Mouse (Mus musculus): ENCODE measurements around the gene Neb. TPM values are rescaled to one million over a fixed set of nuclear protein-coding genes. Genes with fewer than 3 reads are reported as not detected.

Gene Neb
- polyA plus RNA-seq, 1 experiment from 2014 or later = 2.5 TPM

DNA sequence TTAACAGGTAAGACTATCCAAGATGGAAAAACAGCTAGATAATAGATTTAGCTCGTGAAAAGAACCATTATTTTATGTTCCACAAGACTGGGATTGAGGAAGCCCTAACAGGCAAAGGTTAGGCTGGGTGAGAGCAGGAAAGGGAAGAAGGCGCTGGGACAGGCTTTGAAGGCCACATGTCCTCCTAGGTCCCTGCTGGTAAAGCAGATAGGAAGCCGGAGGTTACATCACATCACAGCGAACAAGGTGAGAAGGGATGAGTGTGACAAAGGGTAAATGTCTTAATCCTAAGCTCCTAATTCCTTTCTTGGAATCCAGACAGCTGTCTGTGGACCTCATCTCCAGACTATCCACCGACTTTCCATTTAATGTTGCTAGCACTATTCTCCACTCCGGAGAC is 41.0 kb upstream of the Neb start:
- WGBS = 50% methylated on average over 6 of the region's 6 CpGs
- peaks cover 37% of the 10 kb centered on the region for H3K4me1 ChIP-seq (replicated peaks)

DNA sequence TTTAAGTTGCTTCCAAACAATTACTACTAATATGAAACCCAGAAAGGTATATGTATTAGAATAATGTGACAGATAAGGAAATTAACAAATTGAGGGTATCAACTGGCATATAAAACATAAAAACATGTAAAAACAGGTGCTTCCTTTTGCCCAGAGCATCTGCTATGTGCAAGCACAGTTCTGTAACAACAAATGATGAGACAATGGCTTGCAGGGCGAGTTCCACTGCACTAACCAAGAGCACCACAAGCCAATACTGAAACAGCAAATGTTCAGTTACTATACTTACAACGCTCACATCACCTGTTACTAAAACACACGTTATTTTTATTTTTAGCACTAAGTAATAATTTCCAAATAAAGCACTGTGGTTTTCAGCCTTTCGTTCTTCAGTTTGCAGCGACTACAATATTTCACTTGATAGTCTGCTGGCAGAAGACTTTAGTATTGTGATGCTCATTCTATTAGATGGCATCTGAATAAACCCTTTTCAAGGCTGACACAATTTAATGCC is 34.3 kb upstream of the Neb start:
- H3K4me1 ChIP-seq (replicated peaks) = no peaks in the 10 kb centered on the region; the same call in 1 of the 2 replicates
- no peak overlapping the region for H3K27ac ChIP-seq
- H3K27me3 ChIP-seq = no peaks in the 10 kb centered on the region
- 90% methylated on average over 5 of the region's 5 CpGs for WGBS
- ATAC-seq (replicated peaks; ENCODE audit: insufficient number of reproducible peaks, insufficient read depth, low FRiP score, low read depth) = no peak
- H3K4me3 ChIP-seq = no peak overlapping the region
- H3K9ac ChIP-seq = no peak overlapping the region
- peaks cover 64% of the 10 kb centered on the region for H3K36me3 ChIP-seq
- H3K4me2 ChIP-seq = no peak overlapping the region
- H3K9me3 ChIP-seq (replicated peaks) = peaks cover 19% of the 10 kb centered on the region

More for the DNA sequence above, 41.0 kb upstream of the Neb start:
- no peak for ATAC-seq (replicated peaks; ENCODE audit: insufficient number of reproducible peaks, insufficient read depth, low FRiP score, low read depth)
- Histone ChIP-seq H3K27ac (no peak overlapping the region), H3K4me2 (no peak overlapping the region), H3K9me3 (replicated peaks) (no peaks in the 10 kb centered on the region), H3K4me3 (no peak overlapping the region), H3K27me3 (no peaks in the 10 kb centered on the region), H3K36me3 (peaks cover 13% of the 10 kb centered on the region), H3K9ac (no peak overlapping the region)

GRCm38 (mm10) chr2:52406480-52406879 is 28.2 kb upstream of the Neb start:
- Histone ChIP-seq H3K9me3 (replicated peaks) (peaks cover 19% of the 10 kb centered on the region), H3K4me2 (no peak overlapping the region), H3K4me3 (no peak overlapping the region), H3K36me3 (peaks cover 58% of the 10 kb centered on the region), H3K4me1 (replicated peaks) (no peaks in the 10 kb centered on the region), H3K27me3 (no peaks in the 10 kb centered on the region), H3K9ac (no peak overlapping the region), H3K27ac (no peak overlapping the region)
- 75% methylated on average over 1 of the region's 1 CpGs for WGBS
- no peak for ATAC-seq (replicated peaks; ENCODE audit: insufficient number of reproducible peaks, insufficient read depth, low FRiP score, low read depth)

- peaks cover 52% of the 10 kb centered on the region for H3K36me3 ChIP-seq
- no peak for ATAC-seq (replicated peaks; ENCODE audit: insufficient number of reproducible peaks, insufficient read depth, low FRiP score, low read depth)
- H3K27ac ChIP-seq = no peak overlapping the region
- H3K4me2 ChIP-seq = no peak overlapping the region
- H3K9me3 ChIP-seq (replicated peaks) = peaks cover 9% of the 10 kb centered on the region
- WGBS = 89% methylated on average over 5 of the region's 5 CpGs
- no peaks in the 10 kb centered on the region for H3K4me1 ChIP-seq (replicated peaks)
- H3K27me3 ChIP-seq = no peaks in the 10 kb centered on the region
- H3K9ac ChIP-seq = no peak overlapping the region
- H3K4me3 ChIP-seq = no peak overlapping the region
Measured at GRCm38 (mm10) chr2:52405238-52405637, 27.0 kb upstream of the Neb start.

DNA sequence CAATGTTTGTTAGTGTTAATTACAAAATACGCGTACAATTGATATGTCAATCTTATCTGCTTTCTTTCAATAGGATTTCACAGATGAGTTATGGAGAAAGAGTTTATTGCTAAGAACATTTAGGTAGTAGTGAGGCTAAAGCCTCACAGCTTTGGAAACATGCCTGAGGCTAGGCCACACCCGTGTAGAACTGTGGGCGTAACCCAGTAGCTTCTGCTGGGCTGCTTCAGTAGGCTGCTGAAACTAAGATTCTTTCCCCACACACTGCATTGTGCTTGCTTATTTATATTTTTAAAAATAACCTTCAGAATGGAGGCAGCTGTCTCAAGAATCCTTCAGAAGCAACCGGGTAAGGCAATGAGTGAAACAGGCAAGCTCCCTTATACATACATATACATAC is 16.3 kb upstream of the Neb start:
- H3K4me1 ChIP-seq (replicated peaks) = no peaks in the 10 kb centered on the region
- H3K4me3 ChIP-seq = no peak overlapping the region
- no peaks in the 10 kb centered on the region for H3K27me3 ChIP-seq
- H3K27ac ChIP-seq = no peak overlapping the region
- no peak overlapping the region for H3K4me2 ChIP-seq
- no peak for ATAC-seq (replicated peaks; ENCODE audit: insufficient number of reproducible peaks, insufficient read depth, low FRiP score, low read depth)
- WGBS = 82% methylated on average over 5 of the region's 5 CpGs
- H3K9ac ChIP-seq = no peak overlapping the region
- H3K36me3 ChIP-seq = peaks cover 2% of the 10 kb centered on the region; the same call in 1 of the 2 replicates
- H3K9me3 ChIP-seq (replicated peaks) = no peaks in the 10 kb centered on the region

GRCm38 (mm10) chr2:52390415-52390975 is 12.2 kb upstream of the Neb start:
- H3K9me3 ChIP-seq (replicated peaks) = no peaks in the 10 kb centered on the region
- peaks cover 12% of the 10 kb centered on the region for H3K4me1 ChIP-seq (replicated peaks)
- H3K4me2 ChIP-seq = no peak overlapping the region
- H3K9ac ChIP-seq = no peak overlapping the region
- no peaks in the 10 kb centered on the region for H3K36me3 ChIP-seq
- H3K27ac ChIP-seq = no peak overlapping the region
- no peak overlapping the region for H3K4me3 ChIP-seq
- no peaks in the 10 kb centered on the region for H3K27me3 ChIP-seq
- 43% methylated on average over 2 of the region's 2 CpGs for WGBS
- ATAC-seq (replicated peaks; ENCODE audit: insufficient number of reproducible peaks, insufficient read depth, low FRiP score, low read depth) = no peak

DNA sequence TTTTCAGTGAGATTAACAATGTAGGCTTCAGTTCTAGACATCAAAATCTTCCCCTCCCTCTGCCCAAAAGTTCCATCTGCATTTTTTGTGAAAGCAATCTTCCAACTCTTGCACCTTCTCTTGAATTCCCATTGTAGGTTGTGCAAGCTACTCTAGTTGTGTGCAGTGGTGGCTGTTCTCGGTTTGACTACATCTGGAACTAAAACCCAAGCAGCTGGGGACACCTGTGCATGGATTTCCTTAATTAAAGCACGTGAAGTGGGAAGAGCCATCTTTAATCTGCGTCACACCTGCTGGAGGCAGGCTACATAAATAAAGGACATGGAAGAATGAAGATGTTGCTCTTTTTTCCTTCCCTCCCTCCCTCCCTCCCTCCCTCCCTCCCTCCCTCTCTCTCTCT is 11.7 kb upstream of the Neb start:
- Histone ChIP-seq H3K27me3 (no peaks in the 10 kb centered on the region), H3K4me2 (no peak overlapping the region), H3K36me3 (no peaks in the 10 kb centered on the region), H3K4me3 (no peak overlapping the region), H3K9ac (no peak overlapping the region), H3K9me3 (replicated peaks) (no peaks in the 10 kb centered on the region), H3K27ac (no peak overlapping the region), H3K4me1 (replicated peaks) (peaks cover 13% of the 10 kb centered on the region)
- WGBS = 80% methylated on average over 3 of the region's 3 CpGs
- ATAC-seq (replicated peaks; ENCODE audit: insufficient number of reproducible peaks, insufficient read depth, low FRiP score, low read depth) = no peak

DNA sequence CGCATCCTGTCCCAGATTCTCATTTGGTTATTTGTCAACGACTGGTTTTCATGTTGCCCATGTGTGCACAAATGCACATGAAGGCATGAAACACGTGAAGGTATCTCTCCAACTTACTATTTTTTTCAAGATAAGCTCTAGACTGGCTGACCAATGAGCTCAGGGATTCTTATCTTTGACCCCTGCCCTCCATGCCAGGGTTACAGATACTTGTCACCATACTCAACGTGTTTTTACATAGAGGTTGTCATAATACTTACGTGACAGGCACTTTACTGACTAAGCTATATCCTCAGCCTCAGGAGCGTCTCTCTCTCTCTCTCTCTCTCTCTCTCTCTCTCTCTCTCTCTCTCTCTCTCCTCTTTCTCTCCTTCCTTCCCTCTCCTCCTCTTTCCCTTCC is 8.2 kb upstream of the Neb start:
- Histone ChIP-seq H3K4me3 (no peak overlapping the region), H3K9ac (no peak overlapping the region), H3K36me3 (no peaks in the 10 kb centered on the region), H3K4me2 (peak overlapping the region; percentile 28; the same call in 1 of the 2 replicates), H3K4me1 (replicated peaks) (peaks cover 13% of the 10 kb centered on the region), H3K27me3 (no peaks in the 10 kb centered on the region), H3K9me3 (replicated peaks) (no peaks in the 10 kb centered on the region), H3K27ac (peak overlapping the region; percentile 49)
- 45% methylated on average over 6 of the region's 6 CpGs for whole genome bisulfite sequencing
- ATAC-seq (replicated peaks; ENCODE audit: insufficient number of reproducible peaks, insufficient read depth, low FRiP score, low read depth) = peak; percentile 60; the same call in 1 of the 2 replicates

DNA sequence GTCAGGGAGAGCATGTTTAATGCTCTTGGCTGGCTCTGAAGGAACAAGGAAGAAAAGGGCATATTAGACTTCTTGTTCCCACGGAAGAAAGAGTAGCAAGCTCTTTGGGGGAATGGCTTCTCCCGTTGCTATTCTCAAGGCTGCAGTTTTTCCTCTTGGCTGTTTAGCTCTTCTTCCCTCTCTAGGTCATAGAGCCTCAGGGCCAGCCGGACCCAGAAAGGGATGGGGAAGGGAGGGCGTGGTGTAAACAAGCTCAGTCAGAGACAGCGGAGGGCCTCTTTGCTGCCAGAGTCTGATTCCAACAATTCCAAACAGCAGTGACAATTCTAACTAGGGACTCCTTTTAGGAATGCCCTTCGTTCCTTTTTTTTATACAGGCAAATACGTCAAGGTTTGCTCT is 7.8 kb upstream of the Neb start:
- peak overlapping the region; percentile 28 for H3K4me2 ChIP-seq
- H3K27me3 ChIP-seq = no peaks in the 10 kb centered on the region
- H3K27ac ChIP-seq = peak overlapping the region; percentile 49
- H3K4me1 ChIP-seq (replicated peaks) = peaks cover 13% of the 10 kb centered on the region
- H3K4me3 ChIP-seq = no peak overlapping the region
- 26% methylated on average over 7 of the region's 7 CpGs for WGBS
- peak; percentile 50; the same call in 1 of the 2 replicates for ATAC-seq (replicated peaks; ENCODE audit: insufficient number of reproducible peaks, insufficient read depth, low FRiP score, low read depth)
- H3K9ac ChIP-seq = no peak overlapping the region
- no peaks in the 10 kb centered on the region for H3K36me3 ChIP-seq
- no peaks in the 10 kb centered on the region for H3K9me3 ChIP-seq (replicated peaks)

DNA sequence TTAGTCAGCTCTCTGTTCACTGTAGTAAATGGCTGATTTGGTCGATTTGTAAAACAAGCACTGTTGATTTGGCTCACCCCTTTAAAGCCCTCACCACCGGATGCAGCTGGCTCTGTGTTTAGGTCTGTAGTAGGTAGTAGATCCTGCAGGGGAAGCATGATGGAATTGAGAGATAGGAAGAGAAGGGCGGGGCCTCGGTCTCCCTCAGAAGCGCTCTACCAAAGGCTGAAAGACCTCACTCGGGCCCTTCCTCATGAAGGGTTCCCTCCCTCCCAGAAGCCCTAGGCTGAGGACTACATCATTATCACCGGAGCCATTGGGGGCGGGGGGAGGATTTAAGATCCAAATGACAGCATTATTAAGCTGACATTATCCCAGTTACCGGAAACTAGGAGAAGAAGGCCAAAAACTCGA is 581 bp upstream of the Neb start:
- Histone ChIP-seq H3K4me1 (replicated peaks) (0 out of 2 replicates have a peak, but pooled peaks cover 2% of the 10 kb centered on the region), H3K27ac (no peak overlapping the region), H3K4me3 (no peak overlapping the region), H3K4me2 (peak overlapping the region; percentile 34; the same call in 1 of the 2 replicates), H3K36me3 (no peaks in the 10 kb centered on the region), H3K9ac (no peak overlapping the region), H3K9me3 (replicated peaks) (no peaks in the 10 kb centered on the region), H3K27me3 (no peaks in the 10 kb centered on the region)
- ATAC-seq (replicated peaks; ENCODE audit: insufficient number of reproducible peaks, insufficient read depth, low FRiP score, low read depth) = no peak; the same call in 1 of the 2 replicates
- 61% methylated on average over 10 of the region's 10 CpGs for WGBS

- 0 out of 2 replicates have a peak, but pooled peaks cover 2% of the 10 kb centered on the region for H3K4me1 ChIP-seq (replicated peaks)
- H3K9me3 ChIP-seq (replicated peaks) = no peaks in the 10 kb centered on the region
- H3K27ac ChIP-seq = no peak overlapping the region
- 51% methylated on average over 13 of the region's 13 CpGs for WGBS
- H3K4me3 ChIP-seq = no peak overlapping the region
- H3K36me3 ChIP-seq = no peaks in the 10 kb centered on the region
- H3K4me2 ChIP-seq = peak overlapping the region; percentile 34
- H3K27me3 ChIP-seq = no peaks in the 10 kb centered on the region
- no peak for ATAC-seq (replicated peaks; ENCODE audit: insufficient number of reproducible peaks, insufficient read depth, low FRiP score, low read depth)
- H3K9ac ChIP-seq = no peak overlapping the region
Measured at GRCm38 (mm10) chr2:52377706-52378447, 397 bp downstream of the Neb start.
